Mouse (Mus musculus) hindbrain, embryonic 11.5 days (tissue): ENCODE data around the gene Rec8. TPM values are rescaled to one million over a fixed set of nuclear protein-coding genes. Genes with fewer than 3 reads are reported as not detected.

Source experiments
- ATAC-seq: fragments of 200-750 bp; cut with Nextera tagmentation; 2 replicates; pipeline ENCODE4 v1.8.0; 2017; ENCODE audit warnings: mild to moderate bottlenecking, moderate TSS enrichment, moderate library complexity; ENCODE audit not compliant: low FRiP score
- DNase-seq: peaks from one replicate; pipeline ENCODE4 v3.0.0-alpha.2; 2015; ENCODE audit warnings: low spot score
- H3K27ac ChIP-seq: fragments of 300-500 bp; sonication (generic); 2 replicates; pipeline ENCODE4 v1.5.1; 2014; ENCODE audit warnings: mild to moderate bottlenecking, low read depth, low read length
- H3K27me3 ChIP-seq: fragments of 300-500 bp; sonication (generic); 2 replicates; pipeline ENCODE4 v1.6.1; 2014; ENCODE audit warnings: mild to moderate bottlenecking, low read length, moderate library complexity, mixed read lengths; ENCODE audit not compliant: control insufficient read depth, insufficient read depth
- H3K36me3 ChIP-seq: fragments of 300-500 bp; sonication (generic); 2 replicates; pipeline ENCODE4 v1.6.1; 2014; ENCODE audit warnings: mild to moderate bottlenecking, low read length, moderate library complexity, mixed read lengths; ENCODE audit not compliant: control insufficient read depth, insufficient read depth
- H3K4me1 ChIP-seq: fragments of 300-500 bp; sonication (generic); replicated peaks from 2 replicates; pipeline ENCODE4 v1.6.1; 2014; ENCODE audit warnings: low read length, mixed read lengths; ENCODE audit not compliant: control insufficient read depth, insufficient read depth
- H3K4me2 ChIP-seq: fragments of 300-500 bp; sonication (generic); replicated peaks from 2 replicates; pipeline ENCODE4 v1.6.1; 2014; ENCODE audit warnings: mild to moderate bottlenecking, low read depth, low read length
- H3K4me3 ChIP-seq: fragments of 300-500 bp; sonication (generic); 2 replicates; pipeline ENCODE4 v1.5.1; 2014; ENCODE audit warnings: low read depth, low read length
- H3K9ac ChIP-seq: fragments of 300-500 bp; sonication (generic); 2 replicates; pipeline ENCODE4 v1.6.1; 2014; ENCODE audit warnings: low read depth, low read length
- H3K9me3 ChIP-seq: fragments of 300-500 bp; sonication (generic); 2 replicates; pipeline ENCODE4 v1.6.1; 2016; ENCODE audit warnings: low read length; ENCODE audit not compliant: control insufficient read depth
- WGBS: fragments of 180-500 bp; shearing (Covaris S2); extraction: QIAGEN DNeasy Blood & Tissue Kit; methylation state at CpG from one replicate; pipeline ENCODE4 v1.1.7; 2014; 5-methylcytosine and 5-hydroxymethylcytosine counted together
- polyA plus RNA-seq: library from polyadenylated mRNA; unstranded; fragments of >200 nt; fragmentation: Nextera tagmentation; extraction: Ambion mirVana; gene quantifications from 2 replicates; pipeline ENCODE4 v1.2.1, GENCODE M21; 2014

Rec8 gene
- polyA plus RNA-seq = 8.2 and 8.8 TPM in 2 replicates

DNA sequence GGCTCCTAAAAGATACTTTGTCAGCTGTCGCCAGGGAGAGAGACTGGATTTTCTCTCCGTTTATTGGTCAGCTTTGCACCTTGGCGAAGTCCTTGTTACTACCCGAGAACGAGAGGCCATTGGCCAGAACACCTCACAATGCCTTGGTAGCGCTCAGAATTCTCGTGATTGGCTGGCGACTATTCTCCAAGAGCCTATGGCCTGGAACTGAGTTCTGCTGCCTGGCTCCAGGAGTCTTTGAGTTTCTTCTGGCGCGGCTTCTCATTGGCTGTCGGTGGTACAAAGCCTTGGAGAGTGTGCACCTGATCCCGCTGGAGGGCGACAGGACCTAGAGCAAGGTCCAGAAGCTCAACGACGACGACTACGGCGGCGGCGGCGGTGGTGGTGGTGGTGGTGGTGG is at the start of gene Rec8:
Gene Rec8 (plus strand): TSS at position 216 of the 400 bp plus-strand sequence.
- DNase-seq (peak; percentile 53), ATAC-seq (peak; percentile 85)
- Histone ChIP-seq H3K4me2 (peak within 1 kb of the TSS; percentile 28), H3K4me1 (no peaks in the 10 kb centered on the region), H3K27me3 (no peaks in the 10 kb centered on the region), H3K36me3 (no peaks in the 10 kb centered on the region), H3K27ac (no peak within 1 kb of the TSS), H3K9me3 (no peaks in the 10 kb centered on the region), H3K4me3 (peak within 1 kb of the TSS; percentile 25), H3K9ac (peak within 1 kb of the TSS; percentile 7; the same call in 1 of the 2 replicates)
- WGBS = 21% methylated on average over 21 of the region's 21 CpGs

DNA sequence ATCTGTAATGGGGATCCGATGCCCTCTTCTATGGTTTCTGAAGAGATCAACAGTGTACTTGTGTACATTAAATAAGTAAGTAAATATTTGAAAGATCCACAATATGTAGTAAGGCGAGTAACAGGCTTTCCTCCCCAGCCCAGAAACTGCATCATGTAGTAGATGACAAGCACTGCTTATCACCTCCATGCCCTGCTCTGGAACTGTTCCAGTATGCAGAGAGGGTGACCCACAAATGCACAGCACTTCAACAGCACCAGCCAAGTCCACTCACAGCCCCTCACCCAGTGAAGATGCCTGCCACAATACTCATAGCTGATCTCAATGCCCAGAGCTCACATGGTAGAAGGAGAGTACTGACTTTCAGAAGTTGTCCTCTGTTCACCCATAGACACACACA is 47.2 kb upstream of the Rec8 start:
- no peak overlapping the region for H3K9ac ChIP-seq
- H3K4me3 ChIP-seq = no peak overlapping the region
- H3K27ac ChIP-seq = no peak overlapping the region
- H3K36me3 ChIP-seq = peaks cover 2% of the 10 kb centered on the region; the same call in 1 of the 2 replicates
- no peaks in the 10 kb centered on the region for H3K9me3 ChIP-seq
- H3K4me1 ChIP-seq = no peaks in the 10 kb centered on the region
- no peaks in the 10 kb centered on the region for H3K27me3 ChIP-seq
- H3K4me2 ChIP-seq = no peak overlapping the region
- ATAC-seq (no peak), DNase-seq (no peak)
- WGBS = 79% methylated on average over 2 of the region's 2 CpGs

DNA sequence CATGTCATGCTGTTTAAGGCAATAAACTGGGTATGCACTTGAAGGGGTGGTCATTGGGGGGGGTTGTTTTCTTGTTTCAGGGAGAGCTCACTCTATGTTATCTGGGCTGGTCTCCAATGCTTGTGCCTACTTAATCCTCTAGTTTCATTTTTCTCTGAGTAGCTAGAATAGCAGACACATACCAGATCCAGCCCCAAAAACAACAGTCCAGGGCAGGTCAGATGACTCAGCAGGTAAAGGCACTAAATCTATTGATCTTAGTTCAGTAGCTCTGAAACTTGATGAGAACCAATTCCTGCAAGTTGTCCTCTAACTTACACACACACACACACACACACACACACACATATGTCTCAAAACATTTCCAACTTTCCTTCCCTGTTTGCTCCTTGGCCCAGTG is 46.1 kb upstream of the Rec8 start:
- DNase-seq = no peak
- no peaks in the 10 kb centered on the region for H3K9me3 ChIP-seq
- no peak overlapping the region for H3K4me3 ChIP-seq
- no peak overlapping the region for H3K4me2 ChIP-seq
- no peak overlapping the region for H3K27ac ChIP-seq
- no peak overlapping the region for H3K9ac ChIP-seq
- no peak for ATAC-seq
- H3K36me3 ChIP-seq = no peaks in the 10 kb centered on the region
- H3K27me3 ChIP-seq = no peaks in the 10 kb centered on the region
- no peaks in the 10 kb centered on the region for H3K4me1 ChIP-seq

DNA sequence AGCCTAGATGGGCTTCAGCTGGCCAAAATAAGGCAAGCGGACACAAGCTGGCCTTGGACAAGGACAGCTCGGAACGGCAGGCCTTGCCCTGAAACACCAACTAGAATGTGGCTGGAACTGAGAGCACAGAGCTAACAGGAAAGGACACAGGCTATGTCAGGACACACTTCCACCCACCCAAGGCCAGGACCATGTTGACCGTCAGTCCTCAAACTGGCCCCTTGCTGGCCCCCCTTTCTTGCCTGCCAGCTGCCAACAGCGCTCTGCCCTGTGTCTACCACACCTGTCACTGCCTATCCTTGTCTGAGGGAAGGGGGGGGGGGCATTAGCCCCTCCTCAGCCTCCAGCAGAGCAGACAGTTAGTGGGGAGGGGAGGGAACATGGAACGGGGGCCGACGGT is 42.5 kb upstream of the Rec8 start, which contains the start of gene Fitm1:
Gene Fitm1 (plus strand): TSS at position 316 of the 400 bp plus-strand sequence.
- H3K9ac ChIP-seq = no peak within 1 kb of the TSS
- H3K27ac ChIP-seq = no peak within 1 kb of the TSS
- H3K27me3 ChIP-seq = no peaks in the 10 kb centered on the region
- H3K36me3 ChIP-seq = peaks cover 1% of the 10 kb centered on the region; the same call in 1 of the 2 replicates
- peaks cover 3% of the 10 kb centered on the region; the same call in 1 of the 2 replicates for H3K4me1 ChIP-seq
- no peak for ATAC-seq
- no peak for DNase-seq
- H3K4me2 ChIP-seq = no peak within 1 kb of the TSS
- no peaks in the 10 kb centered on the region for H3K9me3 ChIP-seq
- no peak within 1 kb of the TSS for H3K4me3 ChIP-seq
- WGBS = 75% methylated on average over 8 of the region's 8 CpGs

DNA sequence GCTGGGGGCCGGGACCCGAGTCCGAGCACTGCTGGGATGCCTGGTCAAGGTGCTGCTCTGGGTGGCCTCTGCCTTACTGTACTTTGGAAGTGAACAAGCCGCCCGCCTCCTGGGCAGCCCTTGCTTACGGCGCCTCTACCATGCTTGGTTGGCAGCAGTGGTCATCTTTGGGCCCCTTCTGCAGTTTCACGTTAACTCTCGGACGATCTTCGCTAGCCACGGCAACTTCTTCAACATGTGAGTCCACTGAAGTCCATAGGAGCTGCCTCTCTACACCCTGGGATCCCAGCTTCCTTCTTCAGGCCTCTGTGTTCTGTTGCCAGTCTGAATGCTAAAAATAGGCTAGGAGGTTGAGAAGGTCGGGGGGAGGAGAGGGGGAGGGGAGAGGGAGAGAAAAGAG is 42.1 kb upstream of the Rec8 start:
- Histone ChIP-seq H3K27ac (no peak overlapping the region), H3K9ac (no peak overlapping the region)
- 73% methylated on average over 13 of the region's 13 CpGs for WGBS

DNA sequence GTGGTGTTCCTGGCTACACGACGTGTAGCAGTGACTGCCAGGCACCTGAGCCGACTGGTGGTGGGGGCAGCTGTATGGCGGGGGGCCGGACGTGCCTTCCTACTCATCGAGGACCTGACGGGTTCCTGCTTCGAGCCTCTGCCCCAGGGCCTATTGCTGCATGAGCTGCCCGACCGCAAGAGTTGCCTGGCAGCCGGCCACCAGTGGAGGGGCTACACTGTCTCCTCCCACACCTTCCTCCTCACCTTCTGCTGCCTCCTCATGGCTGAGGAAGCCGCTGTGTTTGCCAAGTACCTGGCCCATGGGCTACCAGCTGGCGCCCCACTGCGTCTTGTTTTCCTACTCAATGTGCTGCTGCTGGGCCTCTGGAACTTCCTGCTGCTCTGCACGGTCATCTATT is 41.5 kb upstream of the Rec8 start:
- WGBS = 84% methylated on average over 16 of the region's 16 CpGs
- Histone ChIP-seq H3K9ac (no peak overlapping the region), H3K4me1 (peaks cover 3% of the 10 kb centered on the region; the same call in 1 of the 2 replicates), H3K36me3 (peaks cover 2% of the 10 kb centered on the region; the same call in 1 of the 2 replicates), H3K4me2 (no peak overlapping the region), H3K4me3 (no peak overlapping the region), H3K27ac (no peak overlapping the region), H3K9me3 (no peaks in the 10 kb centered on the region), H3K27me3 (no peaks in the 10 kb centered on the region)
- DNase-seq (no peak), ATAC-seq (no peak)

More for the DNA sequence above, 42.1 kb upstream of the Rec8 start:
- Histone ChIP-seq H3K4me1 (peaks cover 3% of the 10 kb centered on the region; the same call in 1 of the 2 replicates), H3K36me3 (peaks cover 2% of the 10 kb centered on the region; the same call in 1 of the 2 replicates), H3K4me3 (no peak overlapping the region), H3K9me3 (no peaks in the 10 kb centered on the region), H3K4me2 (no peak overlapping the region), H3K27me3 (no peaks in the 10 kb centered on the region)
- ATAC-seq (no peak), DNase-seq (no peak)

DNA sequence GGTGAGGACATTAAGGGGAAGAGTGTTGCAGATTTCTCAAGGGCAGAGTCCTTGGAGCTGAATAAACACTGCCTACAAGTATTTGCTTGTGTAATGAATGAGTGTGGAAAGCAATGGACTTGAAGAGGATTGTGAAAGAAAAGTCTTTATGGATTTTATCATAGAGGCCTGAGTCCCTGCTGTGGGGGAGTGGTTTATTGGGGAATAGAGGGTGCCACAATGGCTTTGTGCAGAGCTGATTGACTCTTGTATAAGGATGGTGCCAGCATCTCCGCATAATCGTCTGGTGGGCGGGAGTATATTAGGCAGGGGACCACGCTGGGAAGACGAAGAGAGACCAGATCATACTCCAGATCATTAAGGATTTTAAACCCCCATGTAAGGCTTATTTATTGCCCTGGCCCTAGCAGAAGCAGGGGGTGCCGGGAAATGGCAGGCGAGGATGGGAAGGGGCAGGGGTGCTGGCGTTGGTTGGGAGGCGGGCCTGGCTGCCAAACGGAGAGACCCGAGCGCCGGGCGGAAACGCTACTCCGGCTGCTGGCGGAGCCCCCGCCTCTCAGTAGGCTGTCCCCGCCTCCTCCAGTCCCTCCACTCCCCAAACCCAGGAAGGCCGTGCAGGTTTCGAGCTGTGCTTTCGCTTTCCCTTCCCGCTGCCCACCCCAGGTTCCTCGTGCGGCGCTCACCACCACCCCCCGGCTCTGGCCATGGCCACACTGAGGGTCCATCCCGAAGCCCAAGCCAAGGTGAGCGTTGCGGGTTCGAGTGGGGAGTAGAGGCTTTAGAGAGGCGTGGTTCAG is 39.8 kb upstream of the Rec8 start, which contains the start of gene Psme1:
Gene Psme1 (plus strand): TSS at position 253 of the 797 bp plus-strand sequence.
- DNase-seq (peak; percentile 78), ATAC-seq (peak; percentile 89)
- Histone ChIP-seq H3K9me3 (no peaks in the 10 kb centered on the region), H3K4me2 (peak within 1 kb of the TSS; percentile 85), H3K27ac (peak within 1 kb of the TSS; percentile 75; the same call in 1 of the 2 replicates), H3K4me3 (peak within 1 kb of the TSS; percentile 63), H3K36me3 (peaks cover 2% of the 10 kb centered on the region; the same call in 1 of the 2 replicates), H3K27me3 (no peaks in the 10 kb centered on the region), H3K9ac (peak within 1 kb of the TSS; percentile 83), H3K4me1 (peaks cover 3% of the 10 kb centered on the region; the same call in 1 of the 2 replicates)
- WGBS = under 1% methylated on average over 30 of the region's 32 CpGs

DNA sequence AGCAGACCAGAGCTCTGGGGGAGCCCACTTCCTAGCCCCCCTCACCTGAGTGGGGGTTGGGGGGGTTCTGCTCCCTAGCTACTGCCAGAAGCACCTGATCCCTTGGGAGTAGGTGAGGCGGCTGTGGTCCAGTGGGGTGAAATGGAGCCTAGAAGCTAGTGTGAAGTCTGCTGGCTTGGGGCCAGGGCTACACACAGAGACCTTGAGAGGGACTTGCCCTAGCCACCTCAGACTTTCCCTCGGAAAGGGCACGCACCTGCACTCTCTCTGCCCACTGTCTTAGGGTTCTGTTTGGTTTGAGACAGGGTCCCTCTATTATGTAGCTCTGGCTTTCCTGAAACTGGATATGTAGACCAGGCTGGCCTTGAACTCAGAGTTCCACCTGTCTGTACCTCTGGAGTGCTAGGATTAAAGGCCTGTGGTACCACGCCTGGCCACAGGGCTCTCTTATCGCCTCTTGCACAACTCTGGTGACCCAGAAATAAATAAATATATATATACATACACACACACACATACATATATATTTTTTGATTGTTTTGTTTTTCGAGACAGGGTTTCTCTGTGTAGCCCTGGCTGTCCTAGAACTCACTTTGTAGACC is 39.1 kb upstream of the Rec8 start:
- Histone ChIP-seq H3K4me1 (peaks cover 3% of the 10 kb centered on the region; the same call in 1 of the 2 replicates), H3K4me2 (peak overlapping the region; percentile 85), H3K9me3 (no peaks in the 10 kb centered on the region), H3K36me3 (peaks cover 2% of the 10 kb centered on the region; the same call in 1 of the 2 replicates), H3K4me3 (peak overlapping the region; percentile 63), H3K27ac (peak overlapping the region; percentile 75; the same call in 1 of the 2 replicates), H3K27me3 (no peaks in the 10 kb centered on the region), H3K9ac (peak overlapping the region; percentile 83)
- ATAC-seq = peak; percentile 62
- WGBS = 41% methylated on average over 6 of the region's 6 CpGs
- no peak for DNase-seq
